Mouse (Mus musculus): ENCODE results near the gene Jazf1. TPM values are rescaled to one million over a fixed set of nuclear protein-coding genes. Genes with fewer than 3 reads are reported as not detected.
A peak's percentile ranks its signal among the peaks of the same experiment; 100 is the strongest.

Jazf1 gene
- total RNA-seq, 1 experiment from 2014 or later = 4.3 TPM

- DNase-seq = peak; percentile 34
Observed at GRCm38 (mm10) chr6:52961660-52962490, 106.6 kb downstream of the Jazf1 start.

- peak; percentile 84 for DNase-seq
Observed at GRCm38 (mm10) chr6:52957730-52958129, 110.7 kb downstream of the Jazf1 start.

DNA sequence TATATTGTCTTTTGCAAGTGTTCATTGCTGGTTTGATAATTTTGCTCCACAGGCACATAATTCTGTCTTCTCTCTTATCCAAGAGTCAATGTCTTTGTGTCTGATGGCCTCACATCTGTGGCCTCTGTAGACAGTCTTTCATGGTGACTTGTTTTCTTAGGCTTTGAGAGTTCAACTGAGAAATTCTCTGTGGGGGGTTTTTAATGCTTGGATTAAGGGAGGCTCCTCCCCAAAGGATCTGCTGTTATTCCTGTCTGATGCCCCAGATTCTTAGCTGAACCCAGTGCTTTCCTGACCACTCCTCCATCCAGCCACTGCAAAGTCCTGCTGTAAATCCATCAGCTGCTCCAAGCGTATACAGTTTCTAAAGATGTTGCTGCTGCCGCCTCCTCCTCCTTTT is 112.3 kb downstream of the Jazf1 start:
- no peak for DNase-seq

GRCm38 (mm10) chr6:52955304-52955703 is 113.1 kb downstream of the Jazf1 start:
- no peak for DNase-seq

- no peak for DNase-seq
Observed at GRCm38 (mm10) chr6:52954861-52955260, 113.6 kb downstream of the Jazf1 start.

GRCm38 (mm10) chr6:52954441-52954840 is 114.0 kb downstream of the Jazf1 start:
- peak; percentile 62 for DNase-seq

DNA sequence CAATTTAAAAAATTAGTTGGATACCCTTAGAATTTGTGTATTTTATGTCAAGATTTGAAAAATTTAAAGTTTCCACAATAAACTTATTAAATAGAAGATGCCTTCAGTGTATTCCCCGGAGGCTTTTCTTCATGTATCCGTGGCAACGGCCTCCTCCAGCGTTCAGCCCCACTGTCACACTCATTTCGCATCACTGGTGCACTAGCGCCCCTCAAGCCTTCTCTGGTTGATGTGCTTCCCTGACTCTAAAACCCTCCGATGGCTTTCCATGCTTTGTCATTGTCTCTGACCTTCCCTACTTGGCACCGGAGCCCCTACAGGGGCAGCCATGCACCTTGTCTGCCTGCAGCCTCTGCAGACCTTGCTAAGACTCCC is 115.9 kb downstream of the Jazf1 start:
- DNase-seq = no peak

DNA sequence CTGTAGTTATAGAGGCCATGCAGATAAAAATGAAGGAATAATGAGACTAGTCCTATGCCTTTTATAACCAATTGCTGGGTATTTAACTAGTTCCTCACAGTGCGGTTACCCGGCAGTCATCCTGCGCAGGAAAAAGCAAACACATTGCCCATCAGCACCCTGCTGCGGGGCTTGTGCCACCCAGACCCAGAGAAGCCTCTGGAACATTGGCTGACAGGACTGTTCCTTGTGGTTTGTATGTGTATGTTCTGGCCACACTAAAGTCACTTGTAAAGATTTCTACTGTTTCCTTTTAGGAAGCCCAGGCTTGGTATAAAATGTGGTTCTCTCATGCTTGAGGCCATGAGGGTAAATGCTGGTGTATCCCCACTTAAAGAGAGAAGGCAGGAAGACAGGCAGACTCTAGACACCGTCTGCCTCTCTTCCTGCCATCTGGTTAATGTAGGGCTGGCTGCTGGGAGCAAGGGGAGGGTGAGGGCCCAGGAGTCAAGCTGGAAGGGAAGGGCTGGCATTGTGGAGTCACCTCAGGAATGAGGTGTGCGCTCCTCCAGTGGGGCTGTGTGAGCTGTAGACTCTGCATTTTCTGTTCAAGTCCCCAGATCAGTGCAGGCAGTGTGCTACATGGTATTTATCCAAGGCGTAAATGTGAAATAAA is 116.4 kb downstream of the Jazf1 start:
- DNase-seq = no peak

- no peak for DNase-seq
Observed at GRCm38 (mm10) chr6:52950371-52950770, 118.1 kb downstream of the Jazf1 start.

GRCm38 (mm10) chr6:52942534-52942933 is 125.9 kb downstream of the Jazf1 start:
- DNase-seq = no peak

- no peak for DNase-seq
Observed at GRCm38 (mm10) chr6:52942101-52942500, 126.3 kb downstream of the Jazf1 start.

DNA sequence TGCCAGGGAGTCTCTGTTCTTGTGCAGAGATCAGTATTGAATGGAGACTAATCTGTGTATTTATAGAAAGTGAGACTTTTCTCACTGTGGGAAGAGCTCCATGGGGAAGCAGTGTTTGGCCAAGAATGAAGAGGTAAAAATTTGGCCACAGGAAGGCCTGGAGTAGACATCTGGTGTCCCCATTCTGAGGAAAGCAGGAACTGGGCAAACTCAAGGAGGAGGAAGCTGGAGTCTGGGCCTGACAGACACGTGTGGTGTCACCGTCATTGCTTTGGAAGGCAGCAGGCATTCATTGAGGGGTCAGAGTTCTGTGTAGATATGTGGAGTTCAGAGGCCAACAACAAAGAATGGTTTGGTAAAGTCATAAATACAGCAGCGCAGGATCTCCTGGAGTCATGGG is 130.5 kb downstream of the Jazf1 start:
- DNase-seq = no peak

DNA sequence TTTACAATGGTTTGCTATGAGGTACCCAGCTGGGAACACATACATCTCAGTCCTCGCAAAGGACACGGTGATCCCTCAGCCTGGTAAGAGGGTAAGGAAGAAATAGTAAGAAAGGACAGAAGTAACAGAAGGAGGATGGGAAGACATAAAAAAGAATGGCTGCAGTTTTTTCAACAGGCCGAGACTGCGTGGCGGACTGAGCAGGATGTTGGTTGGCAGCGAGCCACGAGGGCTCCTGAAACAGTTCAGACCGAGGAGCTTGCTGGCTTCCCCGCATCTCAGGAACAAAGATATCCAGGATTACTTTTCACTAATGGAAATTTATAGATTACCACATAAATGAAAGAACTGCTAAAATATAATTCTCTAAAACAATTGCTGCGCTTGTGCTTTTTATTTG is 131.4 kb downstream of the Jazf1 start:
- DNase-seq = peak; percentile 46

GRCm38 (mm10) chr6:52934021-52934420 is 134.4 kb downstream of the Jazf1 start:
- DNase-seq = no peak

DNA sequence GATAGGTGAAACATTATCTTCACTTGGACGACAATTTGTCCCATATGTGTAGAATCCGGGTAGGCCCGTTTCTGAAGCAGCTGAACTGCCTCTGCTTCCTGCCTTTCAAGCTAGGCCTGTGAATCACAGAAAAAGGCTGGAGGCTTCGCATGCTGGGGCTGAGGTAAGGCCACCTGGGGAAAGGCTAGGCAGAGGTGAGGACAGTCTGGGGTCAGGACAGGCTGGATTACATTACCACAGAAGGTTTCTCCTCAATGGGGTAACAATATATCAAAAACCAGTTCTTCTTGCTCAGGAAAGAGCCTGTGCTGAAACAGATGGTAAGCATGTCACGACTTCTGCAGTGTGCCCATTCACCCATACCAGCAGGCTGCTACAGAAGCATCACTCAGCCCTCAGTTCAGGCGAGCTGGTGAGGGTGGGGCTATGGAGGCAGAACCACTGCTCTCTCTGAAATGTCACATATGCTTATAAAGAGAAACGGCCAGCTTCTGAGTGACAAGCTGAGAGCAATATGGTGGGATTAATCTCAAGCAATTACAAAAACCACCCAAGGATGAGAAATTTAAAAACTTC is 135.7 kb downstream of the Jazf1 start:
- DNase-seq = no peak

GRCm38 (mm10) chr6:52929358-52929757 is 139.1 kb downstream of the Jazf1 start:
- no peak for DNase-seq

DNA sequence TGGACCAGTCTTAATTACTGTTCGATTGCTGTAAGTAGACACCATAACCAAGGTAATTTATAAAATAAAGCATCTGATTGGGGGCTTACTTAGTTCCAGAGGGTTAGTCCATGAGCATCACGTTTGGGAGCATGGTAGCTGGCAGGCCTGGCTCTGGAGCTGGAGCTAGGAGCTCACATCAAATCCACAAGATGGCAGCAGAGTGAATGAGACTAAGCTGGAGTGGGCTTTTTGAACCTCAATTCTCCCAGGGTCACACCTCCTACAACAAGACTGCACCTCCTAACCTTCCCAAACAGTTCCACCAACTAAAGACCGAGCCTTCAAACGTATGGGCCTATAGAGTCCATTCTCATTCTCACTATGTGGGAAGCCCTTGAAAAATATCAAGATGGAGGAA is 141.5 kb downstream of the Jazf1 start:
- peak; percentile 22 for DNase-seq

DNA sequence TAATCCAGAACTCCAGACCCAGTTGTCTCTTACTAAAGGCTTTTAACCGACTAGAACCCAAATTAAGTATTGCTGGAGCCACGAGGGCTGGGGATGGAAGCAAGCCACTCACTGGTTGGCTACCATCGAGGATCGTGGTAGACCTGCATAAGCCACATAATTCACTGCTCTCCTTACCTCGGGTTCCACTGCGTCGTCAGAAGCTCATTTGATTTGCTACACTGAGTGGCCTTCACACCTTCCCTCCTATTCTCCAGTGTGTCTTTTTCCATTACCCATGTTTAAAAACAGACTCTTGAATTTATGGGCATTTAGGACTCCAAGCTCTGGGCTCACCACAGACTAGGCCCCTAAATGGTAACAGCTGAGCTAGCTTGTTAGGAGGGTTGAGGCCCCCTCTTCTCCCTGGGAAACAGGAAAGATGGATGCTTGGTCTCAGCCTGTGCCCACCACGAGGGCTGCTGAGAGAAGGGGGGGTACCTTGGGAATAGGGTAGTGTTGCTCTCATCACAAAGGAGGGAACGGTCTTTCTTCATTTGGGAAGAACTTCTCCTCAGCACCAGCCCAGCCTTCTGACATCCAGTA is 142.9 kb downstream of the Jazf1 start:
- no peak for DNase-seq

GRCm38 (mm10) chr6:52921248-52921647 is 147.2 kb downstream of the Jazf1 start:
- no peak for DNase-seq

DNA sequence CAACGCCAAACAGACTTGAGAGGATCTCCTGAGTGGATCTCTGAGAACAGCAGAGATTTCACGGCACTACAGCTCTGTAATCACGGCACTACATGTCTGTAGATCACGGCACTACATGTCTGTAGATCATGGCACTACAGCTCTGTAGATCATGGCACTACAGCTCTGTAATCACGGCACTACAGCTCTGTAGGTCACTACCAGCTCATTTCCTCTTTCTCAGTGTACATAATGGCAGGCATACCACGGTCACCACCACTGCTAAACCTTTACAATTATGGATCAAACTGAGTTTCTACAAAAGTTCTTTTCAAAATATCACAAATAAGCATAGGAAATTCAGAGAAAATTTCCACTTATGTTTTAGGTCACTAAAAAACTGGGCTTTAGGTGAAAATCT is 147.7 kb downstream of the Jazf1 start:
- no peak for DNase-seq

DNA sequence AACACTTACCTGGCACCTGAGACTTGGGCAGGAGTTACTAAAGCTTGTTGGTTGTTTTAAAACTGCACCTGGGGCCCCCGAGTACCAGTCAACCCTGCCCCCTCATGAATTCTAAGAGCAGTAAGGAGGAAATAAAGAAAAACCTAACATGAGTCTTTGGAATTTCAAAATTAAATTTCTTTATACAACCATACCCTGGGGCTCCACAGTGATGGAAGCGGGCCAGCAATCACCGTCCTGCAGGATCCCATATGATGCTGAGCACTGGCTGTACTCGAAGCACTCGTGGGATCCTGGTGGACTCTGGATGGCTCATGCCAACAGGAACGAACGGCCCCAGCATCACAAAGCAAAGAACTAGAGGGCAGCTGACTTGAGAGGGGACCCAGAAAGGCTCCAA is 149.0 kb downstream of the Jazf1 start:
- no peak for DNase-seq

GRCm38 (mm10) chr6:52918980-52919379 is 149.5 kb downstream of the Jazf1 start:
- DNase-seq = peak; percentile 85

- DNase-seq = no peak
Observed at GRCm38 (mm10) chr6:52917471-52917870, 151.0 kb downstream of the Jazf1 start.
